Mouse (Mus musculus): ENCODE measurements at regions not wholly inside any gene's neighbourhood (a gene's known extent, or its start where the extent isn't known, plus 50 kb on each side); places are given as distances from the start of the nearest gene placed in this dataset.

- no peak for DNase-seq (ENCODE audit: low spot score in 2 of 2)
These were observed 200.3 kb downstream of the Zfp36l1 start for GRCm38 (mm10) chr12:79912281-79913063.

- no peak for DNase-seq (ENCODE audit: low spot score in 2 of 2)
These were observed 201.7 kb downstream of the Zfp36l1 start for GRCm38 (mm10) chr12:79910884-79911759.

- DNase-seq (ENCODE audit: low spot score in 2 of 2), result peak in 1 of 2 experiments; percentile 73
These were observed 205.2 kb downstream of the Zfp36l1 start for GRCm38 (mm10) chr12:79907583-79907982.

- DNase-seq (ENCODE audit: low spot score in 2 of 2), result no peak
These were observed 206.0 kb downstream of the Zfp36l1 start for GRCm38 (mm10) chr12:79906738-79907365.

GRCm38 (mm10) chr12:79905828-79906737 is 206.7 kb downstream of the Zfp36l1 start:
- DNase-seq (ENCODE audit: low spot score in 2 of 2), result peak in 1 of 2 experiments; percentile 68

- peak in 1 of 2 experiments; percentile 66 for DNase-seq (ENCODE audit: low spot score in 2 of 2)
These were observed 207.8 kb downstream of the Zfp36l1 start for GRCm38 (mm10) chr12:79904913-79905549.

GRCm38 (mm10) chr12:79902761-79903160 is 210.1 kb downstream of the Zfp36l1 start:
- no peak for DNase-seq (ENCODE audit: low spot score in 2 of 2)

GRCm38 (mm10) chr12:79902163-79902562 is 210.7 kb downstream of the Zfp36l1 start:
- no peak for DNase-seq (ENCODE audit: low spot score in 2 of 2)

GRCm38 (mm10) chr12:79898198-79898930 is 214.4 kb downstream of the Zfp36l1 start:
- no peak for DNase-seq (ENCODE audit: low spot score in 2 of 2)

- peak in 1 of 2 experiments; percentile 61 for DNase-seq (ENCODE audit: low spot score in 2 of 2)
These were observed 216.8 kb downstream of the Zfp36l1 start for GRCm38 (mm10) chr12:79895975-79896374.

- no peak for DNase-seq (ENCODE audit: low spot score in 2 of 2)
These were observed 217.5 kb downstream of the Zfp36l1 start for GRCm38 (mm10) chr12:79895324-79895723.

GRCm38 (mm10) chr12:79892871-79893270 is 219.9 kb downstream of the Zfp36l1 start:
- DNase-seq (ENCODE audit: low spot score in 2 of 2), result no peak

GRCm38 (mm10) chr12:79891942-79892341 is 220.9 kb downstream of the Zfp36l1 start:
- no peak for DNase-seq (ENCODE audit: low spot score in 2 of 2)

GRCm38 (mm10) chr12:79890887-79891286 is 221.9 kb downstream of the Zfp36l1 start:
- peak in 1 of 2 experiments; percentile 74 for DNase-seq (ENCODE audit: low spot score in 2 of 2)

- no peak for DNase-seq (ENCODE audit: low spot score in 2 of 2)
These were observed 222.5 kb downstream of the Zfp36l1 start for GRCm38 (mm10) chr12:79890291-79890690.

GRCm38 (mm10) chr12:79888812-79889211 is 224.0 kb downstream of the Zfp36l1 start:
- no peak for DNase-seq (ENCODE audit: low spot score in 2 of 2)

- DNase-seq (ENCODE audit: low spot score in 2 of 2), result no peak
These were observed 224.7 kb downstream of the Zfp36l1 start for GRCm38 (mm10) chr12:79888086-79888485.

GRCm38 (mm10) chr12:79887225-79887886 is 225.5 kb downstream of the Zfp36l1 start:
- peak in 1 of 2 experiments; percentile 86 for DNase-seq (ENCODE audit: low spot score in 2 of 2)

- DNase-seq (ENCODE audit: low spot score in 2 of 2), result no peak
These were observed 226.3 kb downstream of the Zfp36l1 start for GRCm38 (mm10) chr12:79886494-79886893.

All from urinary bladder, adult 18-20 months (tissue).